Mouse (Mus musculus): ENCODE results near the gene Gm48551. TPM values are rescaled to one million over a fixed set of nuclear protein-coding genes. Genes with fewer than 3 reads are reported as not detected.
A peak's percentile ranks its signal among the peaks of the same experiment; 100 is the strongest.

The Gm48551 gene
- polyA plus RNA-seq, 1 experiment from 2014 or later, result 4.1 TPM

- Histone ChIP-seq H3K4me3 (no peak overlapping the region), H3K36me3 (peaks cover 43% of the 10 kb centered on the region), H3K4me1 (peaks cover 24% of the 10 kb centered on the region), H3K9ac (0 out of 2 replicates have a peak overlapping the region, but pooled peaks have one; percentile 32), H3K4me2 (no peak overlapping the region), H3K27ac (no peak overlapping the region), H3K9me3 (no peaks in the 10 kb centered on the region), H3K27me3 (no peaks in the 10 kb centered on the region)
- WGBS, result 58% methylated on average over 23 of the region's 23 CpGs
- ATAC-seq (ENCODE audit: insufficient number of reproducible peaks, insufficient read depth, low FRiP score, low TSS enrichment, low read depth), result peak; percentile 28; the same call in 1 of the 2 replicates
These were observed 5.8 kb downstream of the Gm48551 start for GRCm38 (mm10) chr10:81389801-81390677.

DNA sequence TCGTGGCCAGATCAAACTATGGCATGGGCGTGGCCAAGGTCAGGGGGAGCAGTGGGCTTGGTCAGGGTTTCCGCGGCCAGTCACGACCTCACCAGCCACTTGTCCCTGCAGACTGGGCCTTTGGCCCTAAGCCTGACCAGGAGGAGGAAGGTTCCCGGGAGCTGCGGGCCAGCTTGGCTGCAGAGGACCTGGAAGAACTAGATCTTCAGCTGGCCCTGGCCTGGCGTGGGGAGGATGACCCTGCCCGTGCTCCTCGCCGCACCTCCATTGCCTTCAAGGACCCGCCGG lies 6.4 kb downstream of the Gm48551 start:
- Histone ChIP-seq H3K27me3 (no peaks in the 10 kb centered on the region), H3K9ac (0 out of 2 replicates have a peak overlapping the region, but pooled peaks have one; percentile 11), H3K4me3 (no peak overlapping the region), H3K9me3 (no peaks in the 10 kb centered on the region), H3K36me3 (peaks cover 43% of the 10 kb centered on the region), H3K4me2 (no peak overlapping the region), H3K4me1 (peaks cover 18% of the 10 kb centered on the region), H3K27ac (no peak overlapping the region)
- ATAC-seq (ENCODE audit: insufficient number of reproducible peaks, insufficient read depth, low FRiP score, low TSS enrichment, low read depth), result no peak
- 90% methylated on average over 13 of the region's 13 CpGs for WGBS

- peaks cover 18% of the 10 kb centered on the region for H3K4me1 ChIP-seq
- no peak overlapping the region for H3K27ac ChIP-seq
- no peak overlapping the region for H3K4me2 ChIP-seq
- H3K27me3 ChIP-seq, result no peaks in the 10 kb centered on the region
- WGBS, result 79% methylated on average over 6 of the region's 6 CpGs
- no peak overlapping the region for H3K9ac ChIP-seq
- H3K4me3 ChIP-seq, result no peak overlapping the region
- no peak for ATAC-seq (ENCODE audit: insufficient number of reproducible peaks, insufficient read depth, low FRiP score, low TSS enrichment, low read depth)
- no peaks in the 10 kb centered on the region for H3K9me3 ChIP-seq
- H3K36me3 ChIP-seq, result peaks cover 37% of the 10 kb centered on the region
These were observed 8.0 kb downstream of the Gm48551 start for GRCm38 (mm10) chr10:81392270-81392669.

- Histone ChIP-seq H3K4me3 (peak within 1 kb of the TSS; percentile 36), H3K4me2 (peak within 1 kb of the TSS; percentile 64), H3K36me3 (peaks cover 35% of the 10 kb centered on the region), H3K27me3 (no peaks in the 10 kb centered on the region), H3K9ac (peak within 1 kb of the TSS; percentile 65), H3K9me3 (no peaks in the 10 kb centered on the region), H3K27ac (peak within 1 kb of the TSS; percentile 62; the same call in 1 of the 2 replicates), H3K4me1 (peaks cover 18% of the 10 kb centered on the region)
- ATAC-seq (ENCODE audit: insufficient number of reproducible peaks, insufficient read depth, low FRiP score, low TSS enrichment, low read depth), result no peak
- WGBS, result 67% methylated on average over 14 of the region's 14 CpGs
These were observed 8.5 kb downstream of the Gm48551 start, which contains the start of gene Smim24 for GRCm38 (mm10) chr10:81392781-81393185. TSS of gene Smim24 (plus strand) at chr10:81393051.

DNA sequence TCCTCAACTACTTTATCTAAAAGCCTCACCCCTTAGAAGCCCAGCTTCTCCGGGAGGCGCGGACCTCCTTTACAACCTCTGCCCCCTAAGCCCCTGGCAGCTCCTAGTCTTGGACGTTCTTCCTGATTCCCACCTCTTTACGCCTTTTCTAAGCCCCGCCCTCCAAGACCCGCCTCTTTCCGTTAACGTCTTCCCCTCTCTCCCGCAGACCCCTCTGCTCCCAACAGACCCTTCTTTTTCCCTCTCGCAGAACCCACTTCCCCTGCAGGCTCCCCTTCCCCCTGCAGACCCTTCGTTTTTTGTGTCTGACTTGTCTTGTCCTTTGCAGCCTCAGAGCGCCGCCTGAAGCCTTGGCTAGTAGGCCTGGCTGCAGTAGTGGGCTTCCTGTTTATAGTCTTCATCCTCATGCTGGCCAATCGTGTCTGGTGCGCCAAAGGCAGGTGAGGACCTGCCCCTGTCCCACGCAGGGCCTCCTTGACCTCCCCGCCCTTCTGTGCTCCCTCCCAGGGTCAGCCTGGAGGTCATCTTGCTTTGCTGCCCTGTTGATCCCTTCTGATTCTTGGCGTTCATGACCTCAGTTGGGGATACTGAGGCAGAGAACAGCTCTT lies 9.3 kb downstream of the Gm48551 start:
- Histone ChIP-seq H3K27ac (peak overlapping the region; percentile 62; the same call in 1 of the 2 replicates), H3K9me3 (no peaks in the 10 kb centered on the region), H3K4me1 (peaks cover 18% of the 10 kb centered on the region), H3K9ac (peak overlapping the region; percentile 65), H3K4me2 (peak overlapping the region; percentile 64), H3K36me3 (peaks cover 27% of the 10 kb centered on the region), H3K27me3 (no peaks in the 10 kb centered on the region), H3K4me3 (peak overlapping the region; percentile 36)
- 6% methylated on average over 19 of the region's 19 CpGs for WGBS
- ATAC-seq (ENCODE audit: insufficient number of reproducible peaks, insufficient read depth, low FRiP score, low TSS enrichment, low read depth), result no peak

DNA sequence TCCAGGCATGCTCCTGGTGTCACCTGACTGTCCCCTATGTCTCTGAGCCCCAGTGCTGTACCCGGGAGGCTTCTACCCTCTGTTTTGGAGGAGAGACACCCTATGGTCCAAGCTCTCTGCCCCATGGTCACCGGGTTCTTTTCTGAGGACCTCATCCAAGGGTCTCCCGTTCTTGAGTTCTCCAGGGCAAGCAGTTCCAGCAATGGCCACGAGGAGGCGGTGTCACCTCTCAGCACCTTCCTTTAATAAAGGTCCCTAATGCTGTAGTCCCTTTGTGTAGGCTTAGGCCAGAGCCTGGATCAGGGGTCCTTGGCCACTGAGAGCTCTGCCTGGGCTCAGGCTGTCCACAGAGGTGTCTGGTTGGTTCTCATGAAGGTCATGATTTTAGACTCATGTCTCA lies 10.9 kb downstream of the Gm48551 start:
- no peak for ATAC-seq (ENCODE audit: insufficient number of reproducible peaks, insufficient read depth, low FRiP score, low TSS enrichment, low read depth)
- no peak overlapping the region for H3K4me2 ChIP-seq
- H3K9ac ChIP-seq, result no peak overlapping the region
- H3K36me3 ChIP-seq, result peaks cover 28% of the 10 kb centered on the region
- no peak overlapping the region for H3K27ac ChIP-seq
- H3K9me3 ChIP-seq, result no peaks in the 10 kb centered on the region
- no peak overlapping the region for H3K4me3 ChIP-seq
- 16% methylated on average over 5 of the region's 5 CpGs for WGBS
- no peaks in the 10 kb centered on the region for H3K27me3 ChIP-seq
- peaks cover 22% of the 10 kb centered on the region for H3K4me1 ChIP-seq

- Histone ChIP-seq H3K4me3 (no peak overlapping the region), H3K4me2 (no peak overlapping the region), H3K4me1 (peaks cover 30% of the 10 kb centered on the region), H3K9me3 (no peaks in the 10 kb centered on the region), H3K27me3 (no peaks in the 10 kb centered on the region), H3K27ac (peak overlapping the region; percentile 48; the same call in 1 of the 2 replicates), H3K36me3 (peaks cover 36% of the 10 kb centered on the region), H3K9ac (no peak overlapping the region)
- ATAC-seq (ENCODE audit: insufficient number of reproducible peaks, insufficient read depth, low FRiP score, low TSS enrichment, low read depth), result no peak
- WGBS, result 89% methylated on average over 4 of the region's 4 CpGs
These were observed 11.6 kb downstream of the Gm48551 start for GRCm38 (mm10) chr10:81395865-81396264.

- Histone ChIP-seq H3K9ac (0 out of 2 replicates have a peak overlapping the region, but pooled peaks have one; percentile 32), H3K4me1 (peaks cover 38% of the 10 kb centered on the region), H3K36me3 (peaks cover 39% of the 10 kb centered on the region), H3K4me3 (no peak overlapping the region), H3K4me2 (no peak overlapping the region), H3K27me3 (no peaks in the 10 kb centered on the region), H3K9me3 (no peaks in the 10 kb centered on the region), H3K27ac (peak overlapping the region; percentile 48)
- WGBS, result 65% methylated on average over 5 of the region's 5 CpGs
- ATAC-seq (ENCODE audit: insufficient number of reproducible peaks, insufficient read depth, low FRiP score, low TSS enrichment, low read depth), result no peak
These were observed 12.5 kb downstream of the Gm48551 start for GRCm38 (mm10) chr10:81396749-81397148.

DNA sequence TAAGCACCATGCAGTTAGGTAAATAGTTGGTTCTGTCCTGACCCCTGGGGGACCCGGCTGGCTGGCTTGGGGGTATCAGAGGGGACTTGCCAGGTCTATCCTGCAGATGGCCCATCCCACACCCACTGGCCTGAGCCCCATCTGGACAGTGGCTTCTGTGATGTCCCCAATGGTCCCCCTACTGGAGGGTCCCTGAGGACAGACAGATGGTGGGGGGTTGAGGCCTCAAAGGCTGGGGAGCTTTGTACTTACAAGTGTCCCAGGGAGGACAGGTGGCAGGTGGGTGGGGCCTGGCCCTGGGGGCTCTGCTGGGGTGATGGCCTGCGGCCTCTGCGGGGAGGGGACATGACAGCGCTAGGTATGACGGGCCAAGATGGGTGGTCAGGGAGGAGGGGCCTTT lies 15.0 kb downstream of the Gm48551 start:
- H3K9ac ChIP-seq, result no peak overlapping the region
- no peaks in the 10 kb centered on the region for H3K27me3 ChIP-seq
- H3K27ac ChIP-seq, result no peak overlapping the region
- no peak for ATAC-seq (ENCODE audit: insufficient number of reproducible peaks, insufficient read depth, low FRiP score, low TSS enrichment, low read depth)
- H3K9me3 ChIP-seq, result no peaks in the 10 kb centered on the region
- H3K4me1 ChIP-seq, result peaks cover 49% of the 10 kb centered on the region
- peaks cover 50% of the 10 kb centered on the region for H3K36me3 ChIP-seq
- no peak overlapping the region for H3K4me2 ChIP-seq
- no peak overlapping the region for H3K4me3 ChIP-seq
- WGBS, result 74% methylated on average over 5 of the region's 5 CpGs

DNA sequence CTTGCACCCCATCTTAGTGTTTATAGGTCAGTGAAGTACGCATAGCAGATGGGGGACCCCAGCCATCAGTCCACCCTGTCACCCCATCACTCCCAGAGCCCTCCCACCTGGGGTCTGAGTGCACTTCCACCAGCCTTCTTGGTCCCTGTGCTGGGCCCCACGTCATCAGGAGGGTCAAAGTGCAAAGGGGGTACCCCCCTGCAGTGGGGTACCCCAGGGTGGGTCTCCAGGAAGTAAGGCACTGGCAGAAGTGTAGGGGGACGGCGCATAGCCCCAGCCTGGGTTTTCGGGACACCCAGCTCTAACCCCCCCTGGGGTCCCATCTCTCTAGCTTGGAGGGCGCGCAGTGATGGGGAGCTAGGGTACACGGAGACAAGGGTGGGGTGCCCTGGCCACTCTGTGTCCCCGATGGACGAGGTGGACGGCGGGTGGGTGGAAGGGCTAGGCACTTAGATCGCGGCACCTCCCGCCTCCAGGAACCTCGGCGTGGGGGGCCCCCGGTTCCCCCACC lies 15.6 kb downstream of the Gm48551 start:
- H3K36me3 ChIP-seq, result peaks cover 56% of the 10 kb centered on the region
- no peaks in the 10 kb centered on the region for H3K9me3 ChIP-seq
- no peaks in the 10 kb centered on the region; the same call in 1 of the 2 replicates for H3K27me3 ChIP-seq
- H3K9ac ChIP-seq, result no peak overlapping the region
- H3K4me2 ChIP-seq, result no peak overlapping the region
- no peak overlapping the region for H3K27ac ChIP-seq
- H3K4me1 ChIP-seq, result peaks cover 53% of the 10 kb centered on the region
- ATAC-seq (ENCODE audit: insufficient number of reproducible peaks, insufficient read depth, low FRiP score, low TSS enrichment, low read depth), result no peak
- no peak overlapping the region for H3K4me3 ChIP-seq
- WGBS, result 80% methylated on average over 18 of the region's 18 CpGs

GRCm38 (mm10) chr10:81400371-81401204 lies 16.3 kb downstream of the Gm48551 start:
- 0 out of 2 replicates have a peak overlapping the region, but pooled peaks have one; percentile 51 for H3K9ac ChIP-seq
- no peak for ATAC-seq (ENCODE audit: insufficient number of reproducible peaks, insufficient read depth, low FRiP score, low TSS enrichment, low read depth)
- H3K4me3 ChIP-seq, result no peak overlapping the region
- H3K4me1 ChIP-seq, result peaks cover 53% of the 10 kb centered on the region
- H3K36me3 ChIP-seq, result peaks cover 61% of the 10 kb centered on the region
- no peaks in the 10 kb centered on the region; the same call in 1 of the 2 replicates for H3K27me3 ChIP-seq
- 55% methylated on average over 22 of the region's 22 CpGs for WGBS
- no peak overlapping the region for H3K4me2 ChIP-seq
- no peaks in the 10 kb centered on the region for H3K9me3 ChIP-seq
- peak overlapping the region; percentile 96 for H3K27ac ChIP-seq
